Mouse (Mus musculus) heart, adult 10 weeks (tissue): ENCODE results near the gene Hsd3b7. TPM values are rescaled to one million over a fixed set of nuclear protein-coding genes. Genes with fewer than 3 reads are reported as not detected.

ENCODE experiments used
- polyA plus RNA-seq: library from polyadenylated mRNA; stranded (reverse); fragments of 350-450 nt; fragmentation: Illumina TruSeq; extraction: RNeasy Lipid Tissue Mini Kit (QIAGEN cat#74804); gene quantifications from one replicate; pipeline ENCODE4 v1.2.3, GENCODE M21; 2014; ENCODE audit warnings: low read depth, low replicate concordance

The Hsd3b7 gene
- polyA plus RNA-seq: 31.7 TPM

GRCm38 (mm10) chr7:127800435-127801009, at the start of gene Hsd3b7:
Gene Hsd3b7 (plus strand): TSS chr7:127800604.

DNA sequence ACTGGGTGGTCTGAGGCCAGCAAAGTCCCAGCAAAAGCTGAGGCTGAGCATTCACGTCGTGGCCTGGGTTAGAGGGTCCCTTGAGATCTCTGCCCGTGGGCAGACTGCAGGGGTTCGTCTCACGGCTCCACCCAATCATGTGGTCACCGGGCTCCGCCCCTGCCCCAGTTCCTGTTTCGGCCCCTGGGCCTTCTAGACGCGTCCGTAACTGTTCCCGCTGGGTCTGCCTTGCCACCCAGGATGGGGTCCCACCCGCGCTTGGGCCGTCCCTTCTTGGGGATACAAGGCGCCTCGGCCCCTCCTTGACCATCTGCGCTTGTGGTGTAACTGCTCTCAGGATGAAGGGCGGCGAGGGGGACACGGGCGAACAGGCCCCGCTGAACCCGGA, 30.8 kb upstream of the Hsd3b7 start, which contains the start of gene Orai3:
Gene Orai3 (plus strand): TSS at position 165 of the 388 bp plus-strand sequence.

DNA sequence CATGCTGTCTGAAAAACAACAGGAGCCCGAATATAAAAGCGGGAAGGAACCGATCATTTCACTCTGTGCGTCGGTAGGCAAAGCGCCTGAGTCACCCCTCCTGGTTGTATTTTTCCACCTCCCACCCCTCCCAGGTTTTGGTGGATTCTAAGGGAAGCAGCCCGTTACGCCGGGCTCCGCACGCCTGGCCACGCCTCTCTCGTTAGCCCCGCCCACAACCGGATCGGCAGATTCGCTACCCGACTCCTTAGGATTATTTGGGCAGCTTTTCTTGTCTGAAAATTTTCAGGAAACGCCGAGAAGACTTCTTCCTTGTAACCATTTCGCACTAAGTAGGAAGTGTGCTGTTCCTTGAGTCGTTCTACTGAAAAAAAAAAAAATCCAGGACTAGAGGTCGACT, 24.0 kb upstream of the Hsd3b7 start, which contains the start of gene Setd1a:
Gene Setd1a (plus strand): TSS at position 245 of the 400 bp plus-strand sequence.

DNA sequence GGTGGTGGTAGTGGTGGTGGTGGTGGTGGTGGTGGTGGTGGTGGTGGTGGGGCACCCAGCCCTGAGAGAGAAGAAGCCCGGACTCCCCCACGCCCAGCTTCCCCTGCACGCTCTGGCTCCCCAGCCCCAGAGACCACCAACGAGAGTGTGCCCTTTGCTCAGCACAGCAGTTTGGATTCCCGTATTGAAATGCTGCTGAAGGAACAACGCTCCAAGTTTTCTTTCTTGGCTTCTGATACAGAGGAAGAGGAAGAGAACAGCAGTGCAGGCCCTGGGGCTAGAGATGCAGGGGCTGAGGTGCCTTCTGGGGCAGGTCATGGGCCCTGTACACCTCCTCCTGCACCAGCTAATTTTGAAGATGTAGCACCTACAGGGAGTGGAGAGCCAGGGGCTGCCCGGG, 15.1 kb upstream of the Hsd3b7 start, which contains the start of gene Gm49388:
Gene Gm49388 (plus strand): TSS at position 301 of the 400 bp plus-strand sequence.

GRCm38 (mm10) chr7:127824176-127824871, 23.9 kb downstream of the Hsd3b7 start, which contains the start of the genes Stx4a and Stx1b:
Gene Stx4a (plus strand): TSS chr7:127824294.
Gene Stx1b (minus strand): TSS chr7:127824549.

Other genes with a start within 250 kb of the Hsd3b7 start
- not detected for gene Tmem265, start 239.2 kb upstream of the Hsd3b7 start, polyA plus RNA-seq
- 24.2 TPM for gene Phkg2, start 227.3 kb upstream of the Hsd3b7 start, polyA plus RNA-seq
- 10.8 TPM for gene Ccdc189, start 212.0 kb upstream of the Hsd3b7 start, polyA plus RNA-seq
- 30.3 TPM for gene Rnf40, start 211.8 kb upstream of the Hsd3b7 start, polyA plus RNA-seq
- gene Zfp629, start 184.8 kb upstream of the Hsd3b7 start, polyA plus RNA-seq: 19.1 TPM
- 20.2 TPM for gene Bcl7c, start 91.7 kb upstream of the Hsd3b7 start, polyA plus RNA-seq
- 10.0 TPM for gene Ctf1, start 87.9 kb upstream of the Hsd3b7 start, polyA plus RNA-seq
- not detected for gene Ctf2, start 68.4 kb upstream of the Hsd3b7 start, polyA plus RNA-seq
- 3.5 TPM for gene Fbxl19, start 56.1 kb upstream of the Hsd3b7 start, polyA plus RNA-seq
- 27.5 TPM for gene Orai3, start 30.8 kb upstream of the Hsd3b7 start, polyA plus RNA-seq
- gene Setd1a, start 23.9 kb upstream of the Hsd3b7 start, polyA plus RNA-seq: 13.0 TPM
- not detected for gene Gm49388, start 15.0 kb upstream of the Hsd3b7 start, polyA plus RNA-seq
- gene Stx4a, start 23.7 kb downstream of the Hsd3b7 start, polyA plus RNA-seq: 107 TPM
- 1.1 TPM for gene Stx1b, start 23.9 kb downstream of the Hsd3b7 start, polyA plus RNA-seq
- gene Zfp646, start 75.6 kb downstream of the Hsd3b7 start, polyA plus RNA-seq: 12.2 TPM
- 3.6 TPM for gene Zfp668, start 76.2 kb downstream of the Hsd3b7 start, polyA plus RNA-seq
- gene Prss53, start 90.4 kb downstream of the Hsd3b7 start, polyA plus RNA-seq: 2.9 TPM
- not detected for gene Gm21974, start 94.8 kb downstream of the Hsd3b7 start, polyA plus RNA-seq
- gene Vkorc1, start 95.0 kb downstream of the Hsd3b7 start, polyA plus RNA-seq: 36.8 TPM
- gene Bckdk, start 103.5 kb downstream of the Hsd3b7 start, polyA plus RNA-seq: 90.4 TPM
- gene Kat8, start 111.9 kb downstream of the Hsd3b7 start, polyA plus RNA-seq: 23.7 TPM
- gene Prss8, start 129.5 kb downstream of the Hsd3b7 start, polyA plus RNA-seq: not detected
- gene Prss36, start 146.1 kb downstream of the Hsd3b7 start, polyA plus RNA-seq: 16.2 TPM
- 387 TPM for gene Fus, start 166.9 kb downstream of the Hsd3b7 start, polyA plus RNA-seq
- gene Pycard, start 193.3 kb downstream of the Hsd3b7 start, polyA plus RNA-seq: 15.1 TPM
- gene Trim72, start 203.3 kb downstream of the Hsd3b7 start, polyA plus RNA-seq: 255 TPM